Mouse (Mus musculus) left cerebral cortex, adult 2 months (tissue): ENCODE results near the gene Gm13283. TPM values are rescaled to one million over a fixed set of nuclear protein-coding genes. Genes with fewer than 3 reads are reported as not detected.
"Not testable (repeated sequence)": the region's sequence is repeated elsewhere in the genome, so short reads cannot be mapped to it uniquely, and the experiment has no call there.

Source experiments
- DNase-seq, 2 experiments: peaks; one replicate each; pipeline ENCODE4 v3.0.0; 2021 to 2022; ENCODE audit warnings: low spot score in 2 of 2, mixed read lengths in 1 of 2; ENCODE audit errors: extremely low spot score in 1 of 2
- H3K27ac ChIP-seq: fragments of 200-600 bp; 2 replicates; pipeline ENCODE4 v1.8.1; 2022
- H3K4me3 ChIP-seq: fragments of 200-600 bp; 2 replicates; pipeline ENCODE4 v1.8.1; 2022
- CTCF ChIP-seq: fragments of 200-600 bp; IDR thresholded peaks from 2 replicates; pipeline ENCODE4 v1.8.1; 2022; ENCODE audit warnings: antibody characterized with exemption, mild to moderate bottlenecking, moderate library complexity
- intact Hi-C: fragments of 180-260 bp; cut with DNase I; formaldehyde crosslinking; loops from one replicate; pipeline ENCODE4 v1.15.1; 2025
- total RNA-seq, 2 experiments: library from RNA; stranded (reverse); gene quantifications; 2 replicates each; pipeline ENCODE4 v1.2.3; 2021

Gm13283 gene
- total RNA-seq, 2 experiments from 2014 or later, result not detected

DNA sequence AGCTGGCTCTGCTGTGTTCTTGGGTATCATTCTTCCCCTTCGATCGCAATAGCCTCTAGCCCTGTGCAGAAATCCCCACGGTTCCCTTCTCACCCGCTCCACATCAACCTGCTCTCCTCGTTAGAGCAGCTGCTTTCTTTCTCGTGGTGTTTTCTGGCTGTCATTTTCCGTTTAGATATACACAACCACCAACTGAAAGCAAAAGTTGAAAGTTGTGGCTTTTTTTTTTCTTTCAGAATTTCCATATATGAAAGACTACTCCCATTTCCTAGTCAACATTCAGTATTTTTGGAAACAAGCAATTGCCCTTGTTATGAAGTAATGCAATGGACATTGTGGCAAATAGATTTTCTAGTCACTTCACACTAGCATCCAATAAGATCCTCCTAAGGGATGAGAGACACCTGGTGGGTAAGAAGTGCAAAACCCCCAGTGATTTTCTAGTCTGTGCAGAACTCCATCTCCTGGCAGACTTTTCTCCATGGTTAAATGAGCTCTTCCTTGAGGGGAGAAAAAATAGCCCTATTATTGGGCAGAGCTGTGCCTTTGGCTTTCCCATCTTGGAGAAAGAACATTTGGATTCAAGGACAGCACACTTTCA is 17.0 kb upstream of the Gm13283 start:
- peak; percentile 23 for TF ChIP-seq CTCF
- no peak for DNase-seq
- intact Hi-C loops, result no loop called here
- Histone ChIP-seq H3K4me3 (no peak overlapping the region), H3K27ac (no peak overlapping the region)

- no peak for TF ChIP-seq CTCF
- no peak for DNase-seq
- no peak overlapping the region for H3K4me3 ChIP-seq
- intact Hi-C loops, result no loop called here
- H3K27ac ChIP-seq, result no peak overlapping the region
Measured at GRCm38 (mm10) chr4:88744207-88744606, 15.7 kb upstream of the Gm13283 start.

DNA sequence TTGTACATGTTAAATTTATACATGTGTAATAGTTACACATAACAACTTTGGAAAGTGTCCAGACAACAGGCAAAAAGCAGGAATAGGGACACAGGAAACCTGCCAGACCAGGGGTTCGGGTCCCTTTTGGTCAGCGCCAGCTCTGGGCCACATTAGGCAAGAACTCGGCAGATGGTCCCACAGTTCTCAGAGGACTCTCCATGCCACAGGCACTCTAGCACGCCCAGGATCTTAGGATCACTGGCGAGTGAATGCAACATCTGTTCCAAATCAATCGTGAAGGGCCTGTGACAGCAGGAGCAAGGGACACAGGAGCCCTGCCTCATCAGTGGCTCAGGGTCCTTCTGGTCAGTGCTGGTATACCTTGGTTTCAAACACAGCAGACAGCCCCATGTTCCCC is 10.0 kb upstream of the Gm13283 start:
- intact Hi-C loops, result no loop called here
- no peak for DNase-seq
- no peak overlapping the region for H3K4me3 ChIP-seq

DNA sequence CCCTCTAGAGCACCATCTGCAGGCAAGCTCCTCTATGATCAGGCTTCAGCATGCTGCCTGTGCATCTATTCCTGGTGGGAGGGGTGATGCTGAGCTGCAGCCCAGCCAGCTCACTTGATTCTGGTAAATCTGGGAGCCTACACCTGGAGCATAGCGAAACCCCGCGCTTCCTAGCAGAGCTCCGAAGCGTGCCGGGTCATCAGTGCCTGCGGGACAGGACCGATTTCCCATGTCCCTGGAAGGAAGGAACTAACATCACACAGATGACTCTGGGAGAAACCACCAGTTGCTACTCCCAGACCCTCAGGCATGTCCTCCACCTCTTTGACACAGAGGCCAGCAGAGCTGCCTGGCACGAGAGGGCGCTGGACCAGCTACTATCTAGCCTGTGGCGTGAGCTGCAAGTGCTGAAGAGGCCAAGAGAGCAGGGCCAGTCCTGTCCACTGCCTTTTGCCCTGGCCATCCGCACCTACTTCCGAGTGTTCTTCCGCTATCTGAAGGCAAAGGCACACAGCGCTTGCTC is 5.0 kb upstream of the Gm13283 start, which contains the start of gene Gm13271:
Gene Gm13271 (plus strand): TSS at position 51 of the 523 bp plus-strand sequence.
- H3K4me3 ChIP-seq, H3K27ac ChIP-seq, intact Hi-C loops: not testable (repeated sequence)
- TF ChIP-seq CTCF, result peak; percentile 24
- DNase-seq, result peak; percentile 72 to 76

More for the DNA sequence above, 10.0 kb upstream of the Gm13283 start:
- H3K27ac ChIP-seq, result no peak overlapping the region
- TF ChIP-seq CTCF, result no peak

DNA sequence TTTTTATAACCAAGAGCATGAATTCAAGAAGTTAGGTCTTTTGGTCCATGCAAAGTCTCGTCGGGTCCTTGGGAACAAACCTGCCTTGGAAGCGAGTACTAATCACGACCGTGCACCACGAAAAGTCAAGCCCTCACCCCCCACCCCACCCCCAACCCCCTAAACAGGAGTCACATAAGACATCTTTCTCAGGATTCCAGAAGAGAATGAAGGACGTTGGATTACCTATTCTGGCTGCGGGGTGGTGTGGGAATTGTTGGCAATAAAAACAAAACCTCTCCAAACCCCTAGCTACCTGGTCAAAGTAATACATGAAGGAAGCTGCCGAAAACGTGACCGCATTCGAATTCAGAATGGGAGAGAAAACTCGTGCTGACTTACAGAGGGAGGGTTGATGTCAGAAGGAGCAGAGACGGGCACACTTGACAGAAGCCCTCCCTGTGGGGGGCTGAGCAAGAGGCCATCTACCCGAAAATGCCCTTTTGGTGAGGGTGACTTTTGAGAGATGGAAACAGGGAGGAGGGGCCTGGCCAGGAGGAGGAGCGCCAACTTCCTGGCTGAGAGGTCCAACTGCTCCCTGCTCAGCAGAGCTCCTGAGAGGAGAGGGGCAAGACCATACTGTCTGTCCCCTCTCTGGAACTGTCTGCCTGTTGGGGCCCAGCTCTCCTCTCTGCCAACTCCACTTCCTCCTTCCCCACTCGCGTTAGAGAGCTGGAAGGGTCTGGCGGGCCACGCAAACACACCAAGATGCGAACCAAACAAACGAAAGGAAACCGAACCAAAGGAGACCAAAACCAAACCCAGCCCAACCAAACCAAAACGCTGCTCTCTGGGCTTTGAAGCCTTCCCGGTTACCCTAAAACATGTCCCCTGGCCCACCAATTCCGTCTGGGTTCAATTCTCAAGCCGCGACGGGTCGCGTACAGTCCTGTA is 3.1 kb upstream of the Gm13283 start:
- DNase-seq, intact Hi-C loops: not testable (repeated sequence)
- 0 out of 2 replicates have a peak overlapping the region, but pooled peaks have one; percentile 37 for H3K27ac ChIP-seq
- H3K4me3 ChIP-seq, result peak overlapping the region; percentile 42

GRCm38 (mm10) chr4:88757628-88758031 is 2.3 kb upstream of the Gm13283 start:
- peak overlapping the region; percentile 42 for H3K4me3 ChIP-seq
- intact Hi-C loops, H3K27ac ChIP-seq: not testable (repeated sequence)
- TF ChIP-seq CTCF, result peak; percentile 66
- DNase-seq, result peak; percentile 90 to 92

GRCm38 (mm10) chr4:88758751-88759150 is 1.2 kb upstream of the Gm13283 start:
- intact Hi-C loops, DNase-seq, H3K27ac ChIP-seq, H3K4me3 ChIP-seq: not testable (repeated sequence)

- peak in 1 of 2 experiments; percentile 51 for DNase-seq
- peak overlapping the region; percentile 19; the same call in 1 of the 2 replicates for H3K4me3 ChIP-seq
- TF ChIP-seq CTCF, result peak; percentile 54
Measured at GRCm38 (mm10) chr4:88760431-88760830, 512 bp downstream of the Gm13283 start.

DNA sequence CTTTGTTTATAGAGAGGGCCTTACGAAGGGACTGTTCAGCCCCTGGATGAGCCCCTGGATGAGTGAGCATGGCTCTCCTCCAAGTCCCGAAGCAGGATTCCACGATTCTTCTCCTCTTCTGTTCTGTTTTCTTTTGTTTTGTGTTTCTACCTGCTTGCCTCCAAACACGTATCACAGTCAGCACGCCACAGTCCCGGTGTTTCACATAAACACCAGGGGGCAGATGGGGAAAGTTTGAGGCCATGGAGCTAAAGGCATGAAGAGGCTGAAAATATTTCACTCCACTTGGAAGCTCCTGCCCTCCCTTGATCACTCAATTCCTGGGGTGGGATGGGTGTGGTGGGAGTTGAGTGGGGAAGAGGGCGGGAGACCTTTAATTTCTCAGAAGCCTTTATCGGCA is 1.9 kb downstream of the Gm13283 start:
- DNase-seq, result peak; percentile 69 to 72
- H3K27ac ChIP-seq, H3K4me3 ChIP-seq, intact Hi-C loops: not testable (repeated sequence)
- TF ChIP-seq CTCF, result peak; percentile 12

More at GRCm38 (mm10) chr4:88760431-88760830, 512 bp downstream of the Gm13283 start:
- intact Hi-C loops, H3K27ac ChIP-seq: not testable (repeated sequence)

DNA sequence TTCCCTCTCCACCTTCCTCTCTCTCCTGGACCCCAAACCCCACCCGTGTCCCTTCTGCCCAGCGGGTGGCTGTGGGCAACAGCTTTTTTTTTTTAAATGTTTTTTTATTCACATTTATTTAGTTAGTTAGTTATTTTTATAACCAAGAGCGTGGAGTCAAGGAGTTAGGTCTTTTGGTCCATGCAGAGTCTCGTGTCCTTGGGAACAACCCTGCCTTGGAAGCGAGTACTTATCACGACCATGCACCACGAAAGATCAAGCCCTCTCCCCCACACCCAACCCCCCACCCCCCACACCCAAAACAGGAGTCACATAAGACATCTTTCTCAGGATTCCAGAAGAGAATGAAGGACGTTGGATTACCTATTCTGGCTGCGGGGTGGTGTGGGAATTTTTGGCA is 2.4 kb downstream of the Gm13283 start:
- intact Hi-C loops, H3K27ac ChIP-seq, H3K4me3 ChIP-seq, DNase-seq: not testable (repeated sequence)

GRCm38 (mm10) chr4:88763384-88764018 is 3.6 kb downstream of the Gm13283 start:
- peak in 1 of 2 experiments; percentile 22 for DNase-seq
- H3K4me3 ChIP-seq, intact Hi-C loops, H3K27ac ChIP-seq: not testable (repeated sequence)
- TF ChIP-seq CTCF, result peak; percentile 53

DNA sequence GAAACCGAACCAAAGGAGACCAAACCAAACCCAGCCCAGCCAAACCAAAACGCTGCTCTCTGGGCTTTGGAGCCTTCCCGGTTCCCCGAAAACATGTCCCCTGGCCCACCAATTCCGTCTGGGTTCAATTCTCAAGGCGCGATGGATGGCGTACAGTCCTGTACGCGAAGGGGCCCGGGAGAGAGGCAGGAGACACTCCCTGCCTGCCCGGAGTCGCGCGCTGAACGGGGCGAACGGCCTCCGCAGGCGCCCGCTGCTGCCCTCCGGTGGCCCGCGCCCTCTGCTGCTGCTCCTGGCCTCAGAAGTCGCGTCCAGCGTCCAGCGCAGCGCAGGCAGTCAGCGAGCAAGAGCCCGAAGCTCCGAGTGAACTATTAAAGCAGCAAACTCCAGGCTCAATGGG is 13.6 kb downstream of the Gm13283 start, which contains the start of gene Gm13290:
Gene Gm13290 (plus strand): TSS at position 301 of the 400 bp plus-strand sequence.
- intact Hi-C loops, H3K27ac ChIP-seq, DNase-seq, H3K4me3 ChIP-seq: not testable (repeated sequence)

- H3K27ac ChIP-seq, DNase-seq, H3K4me3 ChIP-seq, intact Hi-C loops: not testable (repeated sequence)
Measured at GRCm38 (mm10) chr4:88776622-88777021, 16.7 kb downstream of the Gm13283 start, which contains the start of gene Gm13289. Gm13289 (plus strand) TSS chr4:88776922.

GRCm38 (mm10) chr4:88779550-88779949 is 19.6 kb downstream of the Gm13283 start, which contains the start of gene Gm13272:
Gm13272 (plus strand) TSS chr4:88779850.
- DNase-seq, intact Hi-C loops, H3K4me3 ChIP-seq, H3K27ac ChIP-seq: not testable (repeated sequence)

DNA sequence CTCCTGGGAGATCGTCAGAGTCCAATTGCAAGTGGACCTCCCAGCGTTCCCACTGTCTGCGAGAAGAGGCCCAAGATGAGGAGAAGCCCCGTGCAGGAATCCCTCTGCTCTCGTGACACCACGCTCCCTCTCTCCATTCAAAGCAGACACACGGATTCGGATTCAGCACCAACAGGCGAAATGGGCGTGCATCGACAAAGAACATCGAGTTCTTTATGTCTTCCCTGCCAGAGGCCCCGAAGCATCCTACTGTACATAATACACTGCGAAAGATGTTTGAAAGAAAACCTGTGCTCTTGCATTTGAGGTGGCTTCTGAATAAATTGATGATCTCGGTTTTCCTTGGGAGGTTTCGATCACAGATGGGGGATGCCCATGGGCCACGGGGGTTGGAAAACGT is 20.4 kb downstream of the Gm13283 start:
- H3K4me3 ChIP-seq, DNase-seq, intact Hi-C loops, H3K27ac ChIP-seq: not testable (repeated sequence)

DNA sequence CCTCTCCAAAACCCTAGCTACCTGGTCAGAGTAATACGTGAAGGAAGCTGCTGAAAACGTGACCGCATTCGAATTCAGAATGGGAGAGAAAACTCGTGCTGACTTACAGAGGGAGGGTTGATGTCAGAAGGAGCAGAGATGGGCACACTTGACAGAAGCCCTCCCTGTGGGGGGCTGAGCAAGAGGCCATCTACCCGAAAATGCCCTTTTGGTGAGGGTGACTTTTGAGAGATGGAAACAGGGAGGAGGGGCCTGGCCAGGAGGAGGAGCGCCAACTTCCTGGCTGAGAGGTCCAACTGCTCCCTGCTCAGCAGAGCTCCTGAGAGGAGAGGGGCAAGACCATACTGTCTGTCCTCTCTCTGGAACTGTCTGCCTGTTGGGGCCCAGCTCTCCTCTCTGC is 21.9 kb downstream of the Gm13283 start, which contains the start of gene Ifnz:
Gene Ifnz (plus strand): TSS at position 301 of the 400 bp plus-strand sequence.
- H3K27ac ChIP-seq, intact Hi-C loops, DNase-seq: not testable (repeated sequence)

More for the DNA sequence above, 21.9 kb downstream of the Gm13283 start, which contains the start of gene Ifnz:
- not testable (repeated sequence) for H3K4me3 ChIP-seq
